In the genomic region with DNA sequence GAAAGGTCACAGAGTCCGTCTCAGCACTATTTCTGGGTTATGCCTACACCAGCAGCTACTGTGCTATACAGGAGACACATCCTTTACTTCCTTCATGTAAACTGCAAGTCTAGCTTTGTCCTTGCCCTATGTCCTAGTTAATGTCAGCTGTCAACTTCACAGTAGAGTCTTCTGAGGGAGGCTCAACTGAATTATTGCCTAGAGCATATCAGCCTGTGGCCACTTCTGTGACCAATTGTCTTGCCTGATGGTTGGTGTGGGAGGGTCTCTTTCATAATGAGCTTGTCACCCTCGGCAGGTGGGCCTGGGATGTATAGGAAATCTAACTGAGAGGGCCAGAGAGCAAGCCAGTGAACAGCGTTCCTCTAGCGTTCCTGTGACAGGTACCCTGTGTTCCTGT, we compare ENCODE assay signal across 18 mouse cellular contexts.
"Had no signal": no experiment of that assay in that cellular context is flagged by ENCODE, and none has a peak within 500 bp of the region (broad histone marks: within the 10 kb centered on the region; RNA-seq: fewer than 3 reads in every experiment).

No protein-coding gene starts in this region.

- ATAC-seq: midbrain, embryonic 13.5 days had no signal

- H3K27ac ChIP-seq: intestine, embryonic 15.5 days; kidney, embryonic 15.5 days; limb, embryonic 12.5 days; limb, embryonic 15.5 days; midbrain, embryonic 13.5 days had no signal

- H3K9me3 ChIP-seq: intestine, embryonic 15.5 days; kidney, embryonic 15.5 days; limb, embryonic 12.5 days; limb, embryonic 15.5 days; midbrain, embryonic 13.5 days had no signal

- DNase-seq: kidney, adult 11 months; kidney, adult 8-10 months; kidney, postnatal 10 days; kidney, postnatal 4 days; left cerebral cortex, postnatal 4 days; lung, adult 2 months; lung, postnatal 14 days; lung, postnatal 4 days; retina, postnatal 1 day; right cerebral cortex, postnatal 25 days; spleen, adult 18-20 months; thymus, adult 18-20 months; thymus, postnatal 36 days had no signal

- H3K9ac ChIP-seq: intestine, embryonic 15.5 days; kidney, embryonic 15.5 days; limb, embryonic 12.5 days; limb, embryonic 15.5 days; midbrain, embryonic 13.5 days had no signal

- H3K4me3 ChIP-seq: intestine, embryonic 15.5 days; kidney, embryonic 15.5 days; limb, embryonic 12.5 days; limb, embryonic 15.5 days; midbrain, embryonic 13.5 days had no signal

- H3K4me1 ChIP-seq: intestine, embryonic 15.5 days; limb, embryonic 12.5 days; limb, embryonic 15.5 days had no signal

- H3K27me3 ChIP-seq: intestine, embryonic 15.5 days; kidney, embryonic 15.5 days; limb, embryonic 12.5 days; limb, embryonic 15.5 days; midbrain, embryonic 13.5 days had no signal

- H3K36me3 ChIP-seq: intestine, embryonic 15.5 days; limb, embryonic 15.5 days; midbrain, embryonic 13.5 days had no signal

- H3K4me2 ChIP-seq: intestine, embryonic 15.5 days; kidney, embryonic 15.5 days; limb, embryonic 12.5 days; limb, embryonic 15.5 days; midbrain, embryonic 13.5 days had no signal
